Mouse (Mus musculus) liver, embryonic 13.5 days (tissue): ENCODE measurements around the gene Srrm1. TPM values are rescaled to one million over a fixed set of nuclear protein-coding genes. Genes with fewer than 3 reads are reported as not detected.

ENCODE experiments used
- ATAC-seq: fragments of 200-750 bp; cut with Nextera tagmentation; 2 replicates; pipeline ENCODE4 v1.8.0; 2017; ENCODE audit warnings: low read depth, mild to moderate bottlenecking, moderate number of reproducible peaks, moderate library complexity
- DNase-seq: peaks from one replicate; pipeline ENCODE4 v3.0.0; 2022
- H3K27ac ChIP-seq: fragments of 300-500 bp; sonication (generic); 2 replicates; pipeline ENCODE4 v1.5.1; 2015; ENCODE audit warnings: moderate library complexity, mild to moderate bottlenecking, inconsistent platforms
- H3K27me3 ChIP-seq: fragments of 300-500 bp; sonication (generic); 2 replicates; pipeline ENCODE4 v1.6.1; 2015; ENCODE audit warnings: mild to moderate bottlenecking, inconsistent platforms
- H3K36me3 ChIP-seq: fragments of 300-500 bp; sonication (generic); 2 replicates; pipeline ENCODE4 v1.6.1; 2015; ENCODE audit warnings: mild to moderate bottlenecking, inconsistent platforms
- H3K4me1 ChIP-seq: fragments of 300-500 bp; sonication (generic); replicated peaks from 2 replicates; pipeline ENCODE4 v1.6.1; 2015; ENCODE audit warnings: inconsistent platforms
- H3K4me2 ChIP-seq: fragments of 300-500 bp; sonication (generic); 2 replicates; pipeline ENCODE4 v1.6.1; 2015; ENCODE audit warnings: inconsistent platforms, mild to moderate bottlenecking, moderate library complexity
- H3K4me3 ChIP-seq: fragments of 300-500 bp; sonication (generic); replicated peaks from 2 replicates; pipeline ENCODE4 v1.5.1; 2015; ENCODE audit warnings: mild to moderate bottlenecking, inconsistent platforms
- H3K9ac ChIP-seq: fragments of 300-500 bp; sonication (generic); 2 replicates; pipeline ENCODE4 v1.6.1; 2015; ENCODE audit warnings: mild to moderate bottlenecking, inconsistent platforms
- H3K9me3 ChIP-seq: fragments of 300-500 bp; sonication (generic); replicated peaks from 2 replicates; pipeline ENCODE4 v1.6.1; 2016; ENCODE audit warnings: inconsistent platforms
- WGBS: fragments of 180-500 bp; shearing (Covaris S2); methylation state at CpG from one replicate; pipeline ENCODE4 v1.1.7; 2015; ENCODE audit not compliant: insufficient replicate concordance; 5-methylcytosine and 5-hydroxymethylcytosine counted together
- polyA plus RNA-seq: library from polyadenylated mRNA; unstranded; fragments of >200 nt; fragmentation: Nextera tagmentation; extraction: Ambion mirVana; gene quantifications from 2 replicates; pipeline ENCODE4 v1.2.1, GENCODE M21; 2015

Srrm1 gene
- polyA plus RNA-seq, 1 experiment from 2014 or later, result 159 TPM

- ATAC-seq, result peak; percentile 62
- Histone ChIP-seq H3K36me3 (peaks cover 27% of the 10 kb centered on the region), H3K9me3 (no peaks in the 10 kb centered on the region), H3K4me3 (peak overlapping the region; percentile 96), H3K27me3 (no peaks in the 10 kb centered on the region), H3K4me1 (peaks cover 73% of the 10 kb centered on the region), H3K27ac (peak overlapping the region; percentile 97), H3K4me2 (peak overlapping the region; percentile 92), H3K9ac (peak overlapping the region; percentile 98)
- peak; percentile 60 for DNase-seq
- under 1% methylated on average over 66 of the region's 67 CpGs for WGBS
Measured at GRCm38 (mm10) chr4:135271881-135272616, 81.1 kb downstream of the Srrm1 start.

GRCm38 (mm10) chr4:135271419-135271828 lies 81.7 kb downstream of the Srrm1 start:
- Histone ChIP-seq H3K4me2 (peak overlapping the region; percentile 92), H3K36me3 (peaks cover 27% of the 10 kb centered on the region), H3K27ac (peak overlapping the region; percentile 97), H3K9ac (peak overlapping the region; percentile 98), H3K4me3 (peak overlapping the region; percentile 96), H3K4me1 (peaks cover 73% of the 10 kb centered on the region), H3K9me3 (no peaks in the 10 kb centered on the region), H3K27me3 (no peaks in the 10 kb centered on the region)
- DNase-seq (no peak), ATAC-seq (no peak)
- under 1% methylated on average over 20 of the region's 20 CpGs for WGBS

Other genes with a start within 250 kb of the Srrm1 start
- 0.79 and 0.83 TPM in 2 replicates for gene Runx3, start 232.7 kb downstream of the Srrm1 start, polyA plus RNA-seq
- 109 and 131 TPM in 2 replicates for gene Clic4, start 80.5 kb downstream of the Srrm1 start, polyA plus RNA-seq
- 0.16 and 0.22 TPM in 2 replicates for gene Ncmap, start 44.9 kb upstream of the Srrm1 start, polyA plus RNA-seq
- 4.2 and 4.7 TPM in 2 replicates for gene Rcan3, start 80.5 kb upstream of the Srrm1 start, polyA plus RNA-seq
- gene Stpg1, start 141.5 kb upstream of the Srrm1 start, polyA plus RNA-seq, result not detected in 2 replicates
- 2.7 and 3.2 TPM in 2 replicates for gene Nipal3, start 141.7 kb upstream of the Srrm1 start, polyA plus RNA-seq
- 0.30 and 0.45 TPM in 2 replicates for gene Grhl3, start 220.3 kb upstream of the Srrm1 start, polyA plus RNA-seq